Mouse (Mus musculus) kidney, postnatal 4 days (tissue): ENCODE results near the gene Slamf7.

ENCODE experiments used
- DNase-seq, 2 experiments: peaks; one replicate each; pipeline ENCODE4 v3.0.0; 2021; ENCODE audit warnings: mixed read lengths in 2 of 2

The Slamf7 gene

DNA sequence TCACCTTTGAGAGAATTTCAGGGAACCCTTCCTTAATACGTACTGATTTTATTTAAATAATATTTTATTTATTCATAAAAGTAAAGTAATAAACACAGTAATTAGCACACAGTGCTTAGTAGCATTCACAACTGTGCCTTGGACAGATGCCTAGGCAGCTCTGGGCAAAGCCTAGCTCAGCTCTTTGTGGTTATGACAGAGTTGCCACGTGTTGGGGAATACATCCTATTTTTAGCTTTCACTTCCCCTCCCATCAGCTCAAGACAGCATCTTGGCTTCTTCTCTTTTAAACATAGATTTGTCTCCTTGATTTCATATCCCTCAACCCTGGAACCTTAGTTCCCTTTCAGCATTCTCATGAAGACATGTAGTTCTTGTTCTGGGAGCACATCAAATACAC lies 21.4 kb downstream of the Slamf7 start:
- DNase-seq, result no peak

DNA sequence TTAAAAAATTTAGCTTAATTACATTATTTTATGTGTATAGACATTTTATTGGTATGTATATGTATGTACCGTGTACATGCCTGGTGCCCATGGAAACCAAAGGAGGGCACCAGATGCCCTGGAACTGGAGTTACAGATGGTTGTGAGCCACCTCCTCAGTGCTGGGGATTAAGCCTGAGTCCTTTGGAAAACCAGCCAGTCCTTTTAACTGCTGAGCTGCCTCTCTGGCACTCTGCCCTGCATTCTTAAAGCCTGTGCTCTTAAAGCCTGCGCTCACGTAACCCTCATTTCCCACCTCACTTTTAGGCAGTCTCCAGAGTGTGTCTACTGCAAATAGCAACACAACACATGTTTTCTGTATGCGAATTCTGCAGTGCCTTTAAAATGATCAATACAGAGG lies 21.9 kb downstream of the Slamf7 start:
- no peak for DNase-seq

DNA sequence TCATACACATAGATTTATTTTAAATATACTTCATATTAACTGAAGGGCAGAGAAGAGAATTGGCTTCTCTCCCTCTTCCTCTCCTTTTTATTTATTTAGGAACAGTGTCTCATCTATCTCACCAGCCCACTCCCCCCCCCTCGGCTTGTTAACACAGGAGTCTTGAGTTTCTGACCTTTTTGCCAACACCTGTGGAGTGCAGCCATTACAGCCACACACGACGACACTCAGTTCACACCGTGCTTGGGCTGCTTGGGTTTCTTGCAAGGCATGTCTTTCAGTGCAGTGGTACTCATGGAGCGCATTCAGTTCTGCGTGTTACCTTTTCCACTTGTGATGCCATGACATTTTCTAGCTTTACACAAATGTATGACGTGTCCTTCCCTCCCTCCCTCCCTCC lies 22.8 kb downstream of the Slamf7 start:
- no peak for DNase-seq

- no peak for DNase-seq
These were observed 23.7 kb downstream of the Slamf7 start for GRCm38 (mm10) chr1:171629168-171629567.

- DNase-seq, result no peak
These were observed 25.0 kb downstream of the Slamf7 start for GRCm38 (mm10) chr1:171627801-171628200.

DNA sequence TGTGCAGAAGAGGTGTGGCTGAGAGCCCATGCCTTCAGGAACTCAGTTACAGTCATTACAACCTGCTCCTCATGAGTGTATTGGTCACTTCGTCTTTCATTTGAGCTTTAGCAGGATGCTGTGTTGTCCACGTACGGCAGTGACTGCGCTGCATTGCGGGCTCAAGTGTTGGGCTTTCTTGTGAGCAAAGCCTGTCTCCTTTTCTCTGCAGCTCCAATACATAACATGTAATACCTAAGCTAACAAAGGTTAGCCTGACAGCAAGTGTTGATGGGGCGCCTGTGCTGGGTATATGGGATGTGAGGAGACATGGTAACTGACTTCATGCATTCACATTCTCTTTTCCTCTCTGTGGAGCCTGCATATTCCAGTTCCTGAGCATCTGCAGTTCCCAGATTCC lies 32.7 kb downstream of the Slamf7 start:
- no peak for DNase-seq

DNA sequence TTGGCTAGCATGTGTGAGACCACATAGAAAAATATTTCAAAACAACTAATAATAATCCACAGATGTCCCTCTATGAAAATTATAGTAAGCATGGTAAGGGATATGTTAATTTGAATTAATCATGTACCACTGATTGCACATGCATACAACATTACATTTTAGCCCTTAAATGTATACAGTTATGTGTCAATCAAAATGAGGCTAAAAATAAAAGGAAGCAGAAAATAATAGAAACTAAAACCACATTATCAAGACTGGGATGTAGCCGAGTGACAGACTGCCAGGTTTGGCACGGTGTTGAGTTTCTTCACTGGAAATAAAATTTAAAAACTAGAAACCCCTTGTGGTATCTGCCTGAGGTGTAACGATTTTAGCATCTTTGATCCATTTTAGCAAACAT lies 33.2 kb downstream of the Slamf7 start:
- DNase-seq, result no peak

DNA sequence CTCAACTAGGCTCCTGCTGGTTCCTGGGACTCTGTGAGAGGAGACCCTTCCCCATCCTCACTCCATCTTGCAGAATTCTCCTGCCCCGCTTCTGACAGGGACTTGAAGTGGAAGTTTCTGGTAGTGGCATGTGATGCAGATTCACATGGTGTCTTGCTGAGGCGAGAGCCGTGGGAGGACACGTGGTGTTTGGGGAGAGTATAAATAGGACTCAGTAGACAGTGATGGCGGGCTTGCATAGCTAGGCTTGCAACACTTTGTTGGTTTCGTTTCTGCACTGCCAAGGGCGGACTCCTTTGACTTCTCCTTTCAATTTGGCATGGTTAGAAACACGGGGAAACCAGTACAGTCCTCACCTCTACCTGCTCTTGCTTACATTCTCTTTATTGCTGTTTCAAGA lies 33.8 kb downstream of the Slamf7 start:
- DNase-seq, result peak in 1 of 2 experiments; percentile 6

- no peak for DNase-seq
These were observed 35.8 kb downstream of the Slamf7 start for GRCm38 (mm10) chr1:171616881-171617515.

- no peak for DNase-seq
These were observed 38.9 kb downstream of the Slamf7 start for GRCm38 (mm10) chr1:171613962-171614361.

DNA sequence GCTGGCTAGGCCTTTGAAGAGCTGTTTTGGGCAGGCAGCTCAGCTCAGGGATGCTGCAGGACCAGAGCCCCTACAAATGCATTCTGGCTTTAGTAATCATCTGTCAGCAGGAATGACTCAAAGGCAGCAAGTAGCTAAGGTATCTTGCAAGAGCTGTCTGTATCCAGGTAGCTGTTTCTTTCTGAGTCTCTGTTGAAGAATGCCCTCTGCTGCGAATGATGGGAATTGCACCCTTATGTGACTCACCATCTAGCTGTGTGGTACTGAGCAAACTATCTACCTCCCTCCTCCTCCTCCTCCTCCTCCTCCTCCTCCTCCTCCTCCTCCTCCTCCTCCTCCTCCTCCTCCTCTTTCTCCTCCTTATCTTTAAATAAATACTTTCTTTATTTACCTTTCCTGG lies 42.1 kb downstream of the Slamf7 start:
- peak; percentile 22 to 24 for DNase-seq

DNA sequence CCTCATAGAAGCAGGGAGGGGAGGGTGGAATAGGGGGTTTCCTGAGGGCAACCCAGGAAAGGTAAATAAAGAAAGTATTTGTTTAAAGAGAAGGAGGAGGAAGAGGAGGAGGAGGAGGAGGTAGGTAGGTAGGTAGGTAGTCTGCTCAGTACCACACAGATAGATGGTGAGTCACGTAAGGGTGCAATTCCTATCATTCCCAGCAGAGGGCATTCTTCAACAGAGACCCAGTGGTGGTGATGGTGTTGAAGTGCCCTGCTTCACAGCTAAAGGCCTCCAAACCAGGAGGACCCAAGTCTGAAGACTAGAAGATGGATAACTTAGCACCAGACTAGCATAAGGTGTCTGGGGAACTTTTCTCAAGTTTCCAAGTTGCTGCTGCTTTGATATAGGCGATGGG lies 42.8 kb downstream of the Slamf7 start:
- no peak for DNase-seq

DNA sequence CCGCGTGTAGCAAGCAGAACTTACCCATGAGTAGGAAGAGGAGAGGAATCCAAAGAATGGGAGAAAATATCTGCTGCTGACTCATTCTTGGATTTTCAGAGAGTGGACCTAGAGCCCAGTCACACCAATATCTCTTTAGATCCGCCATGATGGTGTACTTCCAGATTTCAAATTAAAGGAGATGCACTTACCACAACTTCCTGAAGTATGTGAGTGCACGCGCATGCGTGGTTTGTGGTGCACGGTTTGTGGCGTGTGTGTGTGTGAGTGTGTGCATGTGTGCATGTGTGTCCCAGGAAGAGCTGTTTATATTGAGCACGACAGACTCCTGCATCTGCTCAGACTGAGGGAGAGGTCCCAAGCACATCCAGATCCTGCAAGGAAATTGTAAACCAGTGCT lies 45.7 kb downstream of the Slamf7 start, which contains the start of gene Ly9:
Ly9 (minus strand) TSS at position 235 of the 400 bp plus-strand sequence.
- DNase-seq, result no peak

GRCm38 (mm10) chr1:171606656-171607055 lies 46.2 kb downstream of the Slamf7 start:
- DNase-seq, result no peak

GRCm38 (mm10) chr1:171604686-171605085 lies 48.1 kb downstream of the Slamf7 start:
- DNase-seq, result no peak

GRCm38 (mm10) chr1:171584584-171584983 lies 68.3 kb downstream of the Slamf7 start:
- DNase-seq, result no peak
